Mouse (Mus musculus): ENCODE measurements around the gene Ucp3. TPM values are rescaled to one million over a fixed set of nuclear protein-coding genes. Genes with fewer than 3 reads are reported as not detected.

The Ucp3 gene
- polyA plus RNA-seq, 1 experiment from 2014 or later, result not detected

- 20% methylated on average over 19 of the region's 19 CpGs for WGBS
- ATAC-seq (replicated peaks; ENCODE audit: low FRiP score) (0 out of 2 replicates have a peak, but pooled peaks have one; percentile 25), DNase-seq (ENCODE audit: low spot score) (peak; percentile 63)
- no peaks in the 10 kb centered on the region for H3K9me3 ChIP-seq (ENCODE audit: control insufficient read depth, low read length)
- H3K4me3 ChIP-seq (ENCODE audit: low read depth, low read length), result peak overlapping the region; percentile 80
- peak overlapping the region; percentile 83 for H3K27ac ChIP-seq (ENCODE audit: low read depth, low read length)
- no peaks in the 10 kb centered on the region; the same call in 1 of the 2 replicates for H3K27me3 ChIP-seq (replicated peaks; ENCODE audit: control insufficient read depth, insufficient read depth, low read length)
- H3K4me1 ChIP-seq (replicated peaks; ENCODE audit: control insufficient read depth, insufficient read depth, low read length), result peaks cover 32% of the 10 kb centered on the region
- peak overlapping the region; percentile 80 for H3K9ac ChIP-seq (ENCODE audit: low read depth, low read length)
- H3K36me3 ChIP-seq (ENCODE audit: control insufficient read depth, insufficient read depth, low read length), result peaks cover 28% of the 10 kb centered on the region
- H3K4me2 ChIP-seq, result peak overlapping the region; percentile 90
Observed at GRCm38 (mm10) chr7:100493484-100494414, 21.0 kb downstream of the Ucp3 start.

- H3K27ac ChIP-seq (ENCODE audit: low read depth, low read length), result peak overlapping the region; percentile 83; the same call in 1 of the 2 replicates
- H3K27me3 ChIP-seq (replicated peaks; ENCODE audit: control insufficient read depth, insufficient read depth, low read length), result no peaks in the 10 kb centered on the region
- H3K36me3 ChIP-seq (ENCODE audit: control insufficient read depth, insufficient read depth, low read length), result peaks cover 33% of the 10 kb centered on the region
- no peak for ATAC-seq (replicated peaks; ENCODE audit: low FRiP score)
- H3K9ac ChIP-seq (ENCODE audit: low read depth, low read length), result peak overlapping the region; percentile 80
- peak overlapping the region; percentile 90 for H3K4me2 ChIP-seq
- H3K9me3 ChIP-seq (ENCODE audit: control insufficient read depth, low read length), result no peaks in the 10 kb centered on the region
- peak overlapping the region; percentile 80 for H3K4me3 ChIP-seq (ENCODE audit: low read depth, low read length)
- 76% methylated on average over 7 of the region's 7 CpGs for WGBS
- H3K4me1 ChIP-seq (replicated peaks; ENCODE audit: control insufficient read depth, insufficient read depth, low read length), result peaks cover 32% of the 10 kb centered on the region
- DNase-seq (ENCODE audit: low spot score), result no peak
Observed at GRCm38 (mm10) chr7:100494415-100494831, 21.6 kb downstream of the Ucp3 start.

DNA sequence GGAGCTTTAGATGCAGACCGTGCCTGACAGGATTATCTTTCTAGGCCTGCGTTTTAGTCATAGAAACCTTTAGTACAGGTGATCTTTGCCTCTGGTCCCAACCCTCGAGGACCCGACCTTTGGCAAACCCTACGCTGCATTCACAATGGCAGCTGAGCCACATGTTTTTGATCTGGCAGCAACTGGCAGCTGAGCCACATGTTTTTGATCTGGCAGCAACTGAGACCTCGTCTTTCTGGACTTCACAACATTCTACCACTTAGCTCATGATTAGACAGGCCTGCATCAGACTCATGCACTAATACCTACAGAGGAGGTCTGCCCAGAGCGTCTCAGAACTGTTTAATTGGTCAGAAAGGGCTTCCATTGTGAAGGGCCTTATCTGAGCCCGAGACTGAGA, 22.3 kb downstream of the Ucp3 start:
- peaks cover 40% of the 10 kb centered on the region for H3K36me3 ChIP-seq (ENCODE audit: control insufficient read depth, insufficient read depth, low read length)
- H3K9me3 ChIP-seq (ENCODE audit: control insufficient read depth, low read length), result no peaks in the 10 kb centered on the region
- 34% methylated on average over 8 of the region's 8 CpGs for WGBS
- peak overlapping the region; percentile 90 for H3K4me2 ChIP-seq
- peak overlapping the region; percentile 80 for H3K4me3 ChIP-seq (ENCODE audit: low read depth, low read length)
- no peaks in the 10 kb centered on the region for H3K27me3 ChIP-seq (replicated peaks; ENCODE audit: control insufficient read depth, insufficient read depth, low read length)
- peaks cover 32% of the 10 kb centered on the region for H3K4me1 ChIP-seq (replicated peaks; ENCODE audit: control insufficient read depth, insufficient read depth, low read length)
- ATAC-seq (replicated peaks; ENCODE audit: low FRiP score) (no peak), DNase-seq (ENCODE audit: low spot score) (no peak)
- peak overlapping the region; percentile 80 for H3K9ac ChIP-seq (ENCODE audit: low read depth, low read length)
- H3K27ac ChIP-seq (ENCODE audit: low read depth, low read length), result peak overlapping the region; percentile 83

- DNase-seq (ENCODE audit: low spot score), result no peak
- ATAC-seq (replicated peaks; ENCODE audit: low FRiP score), result peak; percentile 37; the same call in 1 of the 2 replicates
- Histone ChIP-seq H3K4me3 (ENCODE audit: low read depth, low read length) (peak overlapping the region; percentile 80), H3K4me2 (peak overlapping the region; percentile 90), H3K27me3 (replicated peaks; ENCODE audit: control insufficient read depth, insufficient read depth, low read length) (no peaks in the 10 kb centered on the region), H3K27ac (ENCODE audit: low read depth, low read length) (peak overlapping the region; percentile 83), H3K9ac (ENCODE audit: low read depth, low read length) (peak overlapping the region; percentile 80), H3K4me1 (replicated peaks; ENCODE audit: control insufficient read depth, insufficient read depth, low read length) (peaks cover 36% of the 10 kb centered on the region), H3K9me3 (ENCODE audit: control insufficient read depth, low read length) (no peaks in the 10 kb centered on the region), H3K36me3 (ENCODE audit: control insufficient read depth, insufficient read depth, low read length) (peaks cover 40% of the 10 kb centered on the region)
- 28% methylated on average over 11 of the region's 11 CpGs for WGBS
Observed at GRCm38 (mm10) chr7:100495581-100496251, 22.9 kb downstream of the Ucp3 start.

DNA sequence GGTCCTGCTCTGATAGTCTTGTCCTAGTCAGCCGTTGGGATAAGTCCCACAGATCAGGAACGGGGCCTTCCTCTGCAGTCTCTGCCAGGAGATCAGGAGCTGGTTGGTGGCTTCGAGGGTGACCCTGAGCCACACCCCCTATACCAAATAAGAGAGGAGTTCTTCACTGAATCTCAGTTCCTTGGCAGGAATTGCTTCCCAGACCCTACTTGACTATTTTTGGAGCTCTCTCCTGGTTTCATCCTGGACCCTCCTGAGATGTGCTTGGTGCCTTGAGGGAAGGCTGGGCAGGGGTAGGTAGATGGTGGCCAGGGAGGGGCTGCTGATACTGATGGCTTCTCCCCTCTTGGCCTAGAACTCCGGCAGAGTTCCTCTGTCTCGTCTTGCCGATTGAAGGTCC, 23.6 kb downstream of the Ucp3 start:
- peak overlapping the region; percentile 80; the same call in 1 of the 2 replicates for H3K9ac ChIP-seq (ENCODE audit: low read depth, low read length)
- H3K9me3 ChIP-seq (ENCODE audit: control insufficient read depth, low read length), result no peaks in the 10 kb centered on the region
- no peaks in the 10 kb centered on the region for H3K27me3 ChIP-seq (replicated peaks; ENCODE audit: control insufficient read depth, insufficient read depth, low read length)
- H3K4me3 ChIP-seq (ENCODE audit: low read depth, low read length), result peak overlapping the region; percentile 80
- ATAC-seq (replicated peaks; ENCODE audit: low FRiP score), result no peak
- H3K4me1 ChIP-seq (replicated peaks; ENCODE audit: control insufficient read depth, insufficient read depth, low read length), result peaks cover 36% of the 10 kb centered on the region
- peak overlapping the region; percentile 90 for H3K4me2 ChIP-seq
- no peak for DNase-seq (ENCODE audit: low spot score)
- 81% methylated on average over 6 of the region's 6 CpGs for WGBS
- H3K27ac ChIP-seq (ENCODE audit: low read depth, low read length), result peak overlapping the region; percentile 15; the same call in 1 of the 2 replicates
- H3K36me3 ChIP-seq (ENCODE audit: control insufficient read depth, insufficient read depth, low read length), result peaks cover 40% of the 10 kb centered on the region

DNA sequence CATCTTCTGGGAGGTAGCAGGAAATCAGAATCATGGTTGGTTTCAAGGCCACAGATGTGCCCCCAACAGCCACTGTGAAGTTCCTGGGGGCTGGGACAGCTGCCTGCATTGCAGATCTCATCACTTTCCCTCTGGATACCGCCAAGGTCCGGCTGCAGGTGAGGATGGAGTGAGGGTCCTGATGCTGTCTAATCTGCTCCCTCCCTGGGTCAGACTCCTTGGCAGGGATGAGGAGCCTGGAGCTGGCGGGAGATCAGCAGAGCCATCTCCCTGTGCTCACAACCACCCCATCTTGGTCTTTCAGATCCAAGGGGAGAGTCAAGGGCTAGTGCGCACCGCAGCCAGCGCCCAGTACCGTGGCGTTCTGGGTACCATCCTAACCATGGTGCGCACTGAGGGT, 24.0 kb downstream of the Ucp3 start:
- peaks cover 35% of the 10 kb centered on the region for H3K4me1 ChIP-seq (replicated peaks; ENCODE audit: control insufficient read depth, insufficient read depth, low read length)
- peak overlapping the region; percentile 80 for H3K4me3 ChIP-seq (ENCODE audit: low read depth, low read length)

GRCm38 (mm10) chr7:100497402-100497801, 24.6 kb downstream of the Ucp3 start:
- ATAC-seq (replicated peaks; ENCODE audit: low FRiP score) (no peak), DNase-seq (ENCODE audit: low spot score) (no peak)
- H3K36me3 ChIP-seq (ENCODE audit: control insufficient read depth, insufficient read depth, low read length), result peaks cover 40% of the 10 kb centered on the region
- H3K4me3 ChIP-seq (ENCODE audit: low read depth, low read length), result no peak overlapping the region
- H3K27me3 ChIP-seq (replicated peaks; ENCODE audit: control insufficient read depth, insufficient read depth, low read length), result no peaks in the 10 kb centered on the region
- no peak overlapping the region; the same call in 1 of the 2 replicates for H3K4me2 ChIP-seq
- WGBS, result 88% methylated on average over 4 of the region's 4 CpGs
- H3K27ac ChIP-seq (ENCODE audit: low read depth, low read length), result no peak overlapping the region
- H3K9ac ChIP-seq (ENCODE audit: low read depth, low read length), result no peak overlapping the region
- H3K9me3 ChIP-seq (ENCODE audit: control insufficient read depth, low read length), result no peaks in the 10 kb centered on the region
- H3K4me1 ChIP-seq (replicated peaks; ENCODE audit: control insufficient read depth, insufficient read depth, low read length), result peaks cover 33% of the 10 kb centered on the region

More for the DNA sequence above, 24.0 kb downstream of the Ucp3 start:
- ATAC-seq (replicated peaks; ENCODE audit: low FRiP score) (no peak), DNase-seq (ENCODE audit: low spot score) (no peak)
- Histone ChIP-seq H3K4me2 (peak overlapping the region; percentile 90), H3K36me3 (ENCODE audit: control insufficient read depth, insufficient read depth, low read length) (peaks cover 40% of the 10 kb centered on the region), H3K9me3 (ENCODE audit: control insufficient read depth, low read length) (no peaks in the 10 kb centered on the region), H3K27ac (ENCODE audit: low read depth, low read length) (peak overlapping the region; percentile 15; the same call in 1 of the 2 replicates), H3K27me3 (replicated peaks; ENCODE audit: control insufficient read depth, insufficient read depth, low read length) (no peaks in the 10 kb centered on the region), H3K9ac (ENCODE audit: low read depth, low read length) (no peak overlapping the region)
- WGBS, result 97% methylated on average over 9 of the region's 9 CpGs

- no peak overlapping the region for H3K27ac ChIP-seq (ENCODE audit: low read depth, low read length)
- ATAC-seq (replicated peaks; ENCODE audit: low FRiP score) (no peak), DNase-seq (ENCODE audit: low spot score) (no peak)
- peaks cover 37% of the 10 kb centered on the region for H3K4me1 ChIP-seq (replicated peaks; ENCODE audit: control insufficient read depth, insufficient read depth, low read length)
- no peak overlapping the region for H3K9ac ChIP-seq (ENCODE audit: low read depth, low read length)
- H3K27me3 ChIP-seq (replicated peaks; ENCODE audit: control insufficient read depth, insufficient read depth, low read length), result no peaks in the 10 kb centered on the region
- H3K36me3 ChIP-seq (ENCODE audit: control insufficient read depth, insufficient read depth, low read length), result peaks cover 40% of the 10 kb centered on the region
- H3K4me3 ChIP-seq (ENCODE audit: low read depth, low read length), result no peak overlapping the region
- WGBS, result 95% methylated on average over 13 of the region's 13 CpGs
- no peak overlapping the region for H3K4me2 ChIP-seq
- H3K9me3 ChIP-seq (ENCODE audit: control insufficient read depth, low read length), result no peaks in the 10 kb centered on the region
Observed at GRCm38 (mm10) chr7:100497982-100498381, 25.2 kb downstream of the Ucp3 start.
